Mouse (Mus musculus) kidney, embryonic 15.5 days (tissue): ENCODE measurements around the gene Mrfap1. TPM values are rescaled to one million over a fixed set of nuclear protein-coding genes. Genes with fewer than 3 reads are reported as not detected.
A peak's percentile ranks its signal among the peaks of the same experiment; 100 is the strongest.

Experiments
- ATAC-seq: fragments of 200-750 bp; cut with Nextera tagmentation; replicated peaks from 2 replicates; pipeline ENCODE4 v1.8.0; 2017; ENCODE audit warnings: moderate TSS enrichment; ENCODE audit not compliant: low FRiP score
- H3K27ac ChIP-seq: fragments of 300-500 bp; sonication (generic); 2 replicates; pipeline ENCODE4 v1.5.1; 2015; ENCODE audit warnings: mild to moderate bottlenecking, inconsistent platforms
- H3K27me3 ChIP-seq: fragments of 300-500 bp; sonication (generic); 2 replicates; pipeline ENCODE4 v1.6.1; 2015; ENCODE audit warnings: inconsistent platforms
- H3K36me3 ChIP-seq: fragments of 300-500 bp; sonication (generic); 2 replicates; pipeline ENCODE4 v1.6.1; 2015; ENCODE audit warnings: inconsistent platforms
- H3K4me1 ChIP-seq: fragments of 300-500 bp; sonication (generic); 2 replicates; pipeline ENCODE4 v1.6.1; 2015; ENCODE audit warnings: inconsistent platforms
- H3K4me2 ChIP-seq: fragments of 300-500 bp; sonication (generic); 2 replicates; pipeline ENCODE4 v1.6.1; 2015; ENCODE audit warnings: moderate library complexity, mild to moderate bottlenecking, inconsistent platforms
- H3K4me3 ChIP-seq: fragments of 300-500 bp; sonication (generic); replicated peaks from 2 replicates; pipeline ENCODE4 v1.5.1; 2015; ENCODE audit warnings: mild to moderate bottlenecking, inconsistent platforms
- H3K9ac ChIP-seq: fragments of 300-500 bp; sonication (generic); 2 replicates; pipeline ENCODE4 v1.6.1; 2015; ENCODE audit warnings: mild to moderate bottlenecking, inconsistent platforms
- H3K9me3 ChIP-seq: fragments of 300-500 bp; sonication (generic); replicated peaks from 2 replicates; pipeline ENCODE4 v1.6.1; 2016; ENCODE audit warnings: inconsistent platforms
- WGBS: fragments of 180-500 bp; shearing (Covaris S2); methylation state at CpG from one replicate; pipeline ENCODE4 v1.1.7; 2015; ENCODE audit warnings: mixed read lengths; 5-methylcytosine and 5-hydroxymethylcytosine counted together
- polyA plus RNA-seq: library from polyadenylated mRNA; unstranded; fragments of >200 nt; fragmentation: Nextera tagmentation; extraction: Ambion mirVana; gene quantifications from 2 replicates; pipeline ENCODE4 v1.2.1, GENCODE M21; 2015

The Mrfap1 gene
- polyA plus RNA-seq, 1 experiment from 2014 or later: 474 TPM

DNA sequence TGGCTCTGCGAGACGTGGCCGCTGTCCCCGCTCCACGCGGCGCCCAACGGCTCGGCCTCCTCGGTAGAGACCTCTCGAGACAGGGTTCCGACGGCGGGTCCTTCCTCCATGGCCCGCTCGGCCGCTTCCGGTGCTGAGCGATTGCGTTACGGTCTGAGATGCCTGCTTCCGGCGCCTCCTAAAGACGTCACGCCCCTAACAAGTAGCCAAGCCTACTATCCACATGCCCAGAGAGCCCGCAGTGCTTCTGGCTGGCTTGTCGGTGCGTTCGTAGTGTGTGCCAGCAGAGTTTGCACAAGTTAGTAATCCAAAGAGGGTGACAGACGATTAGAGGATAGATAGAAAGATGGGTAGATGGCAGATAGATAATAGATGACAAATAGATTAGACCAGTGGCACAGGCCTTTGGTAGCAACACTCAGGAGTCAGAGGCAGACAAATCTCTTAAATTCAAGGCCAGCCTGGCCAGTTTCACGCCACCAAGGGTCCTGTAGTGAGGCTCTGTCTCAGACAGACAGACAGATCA, 48.0 kb downstream of the Mrfap1 start, which contains the start of gene Bloc1s4:
Gene Bloc1s4 (minus strand): TSS at position 115 of the 526 bp plus-strand sequence.
- Histone ChIP-seq H3K4me3 (peak within 1 kb of the TSS; percentile 82), H3K4me2 (peak within 1 kb of the TSS; percentile 89), H3K27ac (peak within 1 kb of the TSS; percentile 20; the same call in 1 of the 2 replicates), H3K4me1 (peaks cover 17% of the 10 kb centered on the region), H3K36me3 (peaks cover 8% of the 10 kb centered on the region; the same call in 1 of the 2 replicates), H3K9ac (peak within 1 kb of the TSS; percentile 87), H3K9me3 (no peaks in the 10 kb centered on the region), H3K27me3 (no peaks in the 10 kb centered on the region)
- 5% methylated on average over 28 of the region's 31 CpGs for WGBS
- peak; percentile 95 for ATAC-seq

DNA sequence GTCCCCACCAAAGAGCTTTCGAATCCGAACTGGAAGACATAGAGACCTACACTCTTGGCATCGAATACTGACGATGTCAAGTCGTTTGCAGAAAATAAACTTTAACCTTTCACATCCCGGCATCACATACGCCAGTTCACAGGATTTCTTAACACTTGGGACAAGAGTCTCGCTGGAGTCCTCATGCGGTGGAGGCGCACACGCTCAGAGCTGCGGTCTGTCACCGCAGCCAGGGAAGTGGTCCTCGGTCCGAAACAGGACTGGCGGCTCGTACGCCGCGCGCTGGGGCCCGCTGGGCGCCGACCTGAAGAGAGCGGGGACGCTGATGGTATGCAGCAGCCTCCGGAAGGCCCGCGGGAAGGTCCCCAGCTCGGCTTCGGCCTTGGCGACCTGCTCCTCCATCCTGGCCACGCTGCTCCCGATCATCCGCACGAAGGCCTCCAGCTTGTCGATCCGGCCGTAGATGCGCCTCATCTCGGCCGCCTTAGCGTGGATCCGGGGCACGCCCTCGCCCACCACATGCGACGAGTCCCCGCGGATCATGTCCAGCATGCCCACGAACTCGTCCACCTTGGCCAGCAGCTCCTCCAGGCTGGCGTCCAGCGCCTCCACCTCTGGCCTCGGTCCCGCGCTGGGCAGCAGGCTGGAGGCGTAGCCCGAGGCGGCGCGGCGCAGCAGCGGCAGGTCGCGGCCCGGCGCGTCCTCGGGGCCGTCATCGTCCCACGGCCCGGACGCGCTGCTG, 48.6 kb downstream of the Mrfap1 start:
- ATAC-seq: peak; percentile 70
- peaks cover 17% of the 10 kb centered on the region for H3K4me1 ChIP-seq
- H3K36me3 ChIP-seq: peaks cover 8% of the 10 kb centered on the region; the same call in 1 of the 2 replicates
- no peaks in the 10 kb centered on the region for H3K9me3 ChIP-seq
- H3K9ac ChIP-seq: peak overlapping the region; percentile 87
- peak overlapping the region; percentile 82 for H3K4me3 ChIP-seq
- H3K4me2 ChIP-seq: peak overlapping the region; percentile 89
- H3K27ac ChIP-seq: peak overlapping the region; percentile 20; the same call in 1 of the 2 replicates
- no peaks in the 10 kb centered on the region for H3K27me3 ChIP-seq
- WGBS: 2% methylated on average over 76 of the region's 76 CpGs

DNA sequence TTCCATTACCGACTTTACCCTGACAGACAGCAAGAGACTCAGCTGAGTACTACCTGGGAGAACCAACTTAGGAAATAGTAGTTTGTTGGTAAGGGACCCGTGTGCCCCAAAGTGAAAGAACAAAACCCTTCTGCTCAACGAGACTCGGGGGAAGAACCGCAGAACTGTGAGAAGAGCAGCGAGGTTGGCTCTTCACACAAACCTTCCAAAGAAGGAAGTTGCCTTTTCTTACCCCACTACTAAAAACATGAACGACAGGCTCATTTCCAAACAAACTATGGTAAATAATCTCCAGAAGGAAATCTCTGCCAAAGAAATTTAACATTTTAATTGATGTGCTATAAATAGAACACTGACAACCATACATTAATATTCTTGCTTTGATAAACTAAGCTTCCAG, 49.5 kb downstream of the Mrfap1 start:
- Histone ChIP-seq H3K4me1 (peaks cover 20% of the 10 kb centered on the region), H3K9ac (peak overlapping the region; percentile 87; the same call in 1 of the 2 replicates), H3K4me2 (peak overlapping the region; percentile 89), H3K9me3 (no peaks in the 10 kb centered on the region), H3K27ac (no peak overlapping the region), H3K27me3 (no peaks in the 10 kb centered on the region), H3K4me3 (peak overlapping the region; percentile 82), H3K36me3 (peaks cover 8% of the 10 kb centered on the region; the same call in 1 of the 2 replicates)
- 76% methylated on average over 7 of the region's 7 CpGs for WGBS
- ATAC-seq: no peak

Other genes with a start within 250 kb of the Mrfap1 start
- gene Tbc1d14, start 203.5 kb downstream of the Mrfap1 start, polyA plus RNA-seq: 45.2 and 46.2 TPM in 2 replicates
- 19.7 and 21.6 TPM in 2 replicates for gene D5Ertd579e, start 100.7 kb downstream of the Mrfap1 start, polyA plus RNA-seq
- 25.6 and 26.7 TPM in 2 replicates for gene Bloc1s4, start 48.1 kb downstream of the Mrfap1 start, polyA plus RNA-seq
- gene Man2b2, start 33.9 kb upstream of the Mrfap1 start, polyA plus RNA-seq: 12.2 and 12.9 TPM in 2 replicates
- gene Ppp2r2c, start 71.7 kb upstream of the Mrfap1 start, polyA plus RNA-seq: 0.13 and 0.61 TPM in 2 replicates
- 18.3 and 19.5 TPM in 2 replicates for gene Wfs1, start 192.4 kb upstream of the Mrfap1 start, polyA plus RNA-seq